Mouse (Mus musculus): ENCODE measurements around the gene Rag2. TPM values are rescaled to one million over a fixed set of nuclear protein-coding genes. Genes with fewer than 3 reads are reported as not detected.

Gene Rag2
- polyA plus RNA-seq (2012; rRNA removed): 1.1 and 1.6 TPM in 2 replicates

GRCm38 (mm10) chr2:101624526-101624925 is at the start of gene Rag2:
Gene Rag2, plus strand, starts transcription at chr2:101624718.

GRCm38 (mm10) chr2:101649114-101649671 is 24.7 kb downstream of the Rag2 start, which contains the start of the genes Rag1 and B230118H07Rik:
Gene Rag1, minus strand, starts transcription at chr2:101649501.
Gene B230118H07Rik, minus strand, starts transcription at chr2:101649532.

GRCm38 (mm10) chr2:101678236-101679021 is 53.9 kb downstream of the Rag2 start, which contains the start of gene Traf6:
Gene Traf6, plus strand, starts transcription at chr2:101678429.

Other genes with a start within 250 kb of the Rag2 start
- gene Rag1, start 24.8 kb downstream of the Rag2 start, polyA plus RNA-seq (2012; rRNA removed): 1.8 and 2.1 TPM in 2 replicates
- gene B230118H07Rik, start 24.8 kb downstream of the Rag2 start, polyA plus RNA-seq (2012; rRNA removed): 6.9 and 7.3 TPM in 2 replicates
- 4.0 and 4.1 TPM in 2 replicates for gene Traf6, start 53.7 kb downstream of the Rag2 start, polyA plus RNA-seq (2012; rRNA removed)

All from liver, embryonic 18 days (tissue).